Mouse (Mus musculus): ENCODE data around the gene Prss44.
A peak's percentile ranks its signal among the peaks of the same experiment; 100 is the strongest.
"Not testable (repeated sequence)": the region's sequence is repeated elsewhere in the genome, so short reads cannot be mapped to it uniquely, and the experiment has no call there.

The Prss44 gene

DNA sequence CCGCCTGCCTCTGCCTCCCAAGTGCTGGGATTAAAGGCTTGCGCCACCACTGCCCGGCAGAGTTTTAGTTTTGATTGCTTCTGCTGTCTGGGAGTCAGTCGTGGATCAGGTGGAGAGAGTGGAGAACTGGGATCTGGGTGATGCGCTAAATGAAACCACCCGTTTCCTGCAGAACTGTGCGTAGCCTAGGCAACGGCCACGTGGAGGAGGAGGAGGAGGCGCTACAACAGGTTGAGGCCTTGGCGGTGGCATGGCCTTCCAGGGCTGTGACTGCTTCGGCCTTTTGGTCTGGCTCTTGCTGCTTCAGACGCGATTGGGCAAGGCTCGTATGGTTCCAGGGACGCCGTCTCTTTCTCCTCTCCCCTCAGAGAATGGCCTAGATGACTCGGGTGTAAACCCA, at the start of gene Prss44:
Prss44 (plus strand) TSS at position 206 of the 400 bp plus-strand sequence.
- DNase-seq, result no peak

- DNase-seq, result no peak
These were observed 41.5 kb upstream of the Prss44 start for GRCm38 (mm10) chr9:110772336-110772735.

DNA sequence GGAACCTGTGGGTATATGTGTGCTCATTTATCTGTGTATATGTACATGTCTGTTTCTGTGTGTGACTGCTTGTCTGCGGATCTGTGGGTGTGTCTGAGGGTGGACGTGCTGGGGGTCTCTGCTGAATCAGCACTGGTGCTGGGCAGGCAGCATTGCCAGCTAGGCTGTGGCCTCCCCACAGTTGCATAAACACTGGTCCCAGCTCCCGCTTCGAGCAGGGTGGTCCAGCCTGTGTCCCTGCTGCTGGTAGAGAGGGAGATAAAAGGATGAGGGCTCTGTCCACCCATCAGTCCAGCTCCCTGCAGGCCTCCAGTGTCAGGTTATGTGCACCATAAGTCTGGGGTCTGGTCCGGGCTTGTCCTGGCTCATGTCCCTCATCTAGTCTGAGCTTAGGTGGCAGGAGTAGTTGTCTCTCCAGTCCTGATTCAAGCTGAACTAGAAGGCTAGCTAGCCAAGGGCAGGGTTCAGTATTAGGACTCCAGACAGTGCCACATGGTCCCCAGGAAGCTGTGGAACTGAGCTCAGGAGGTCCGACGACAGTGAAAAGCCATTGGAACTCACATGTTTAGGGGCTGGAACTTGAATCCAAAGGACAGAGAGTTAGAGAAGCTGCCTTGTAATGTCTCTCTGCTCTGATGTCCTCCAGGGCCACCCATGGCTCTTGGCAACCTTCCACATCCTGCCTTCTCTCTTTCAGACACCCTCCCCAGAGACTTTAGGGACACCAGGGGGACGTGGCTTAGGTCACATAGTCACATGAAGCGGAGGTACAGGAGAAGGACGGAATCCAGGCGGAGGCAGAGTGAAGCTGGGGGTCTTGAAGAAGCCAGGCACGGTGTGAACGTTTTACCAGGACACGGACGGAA, 39.2 kb upstream of the Prss44 start:
- no peak for DNase-seq

GRCm38 (mm10) chr9:110775269-110776022, 38.3 kb upstream of the Prss44 start:
- no peak for DNase-seq

DNA sequence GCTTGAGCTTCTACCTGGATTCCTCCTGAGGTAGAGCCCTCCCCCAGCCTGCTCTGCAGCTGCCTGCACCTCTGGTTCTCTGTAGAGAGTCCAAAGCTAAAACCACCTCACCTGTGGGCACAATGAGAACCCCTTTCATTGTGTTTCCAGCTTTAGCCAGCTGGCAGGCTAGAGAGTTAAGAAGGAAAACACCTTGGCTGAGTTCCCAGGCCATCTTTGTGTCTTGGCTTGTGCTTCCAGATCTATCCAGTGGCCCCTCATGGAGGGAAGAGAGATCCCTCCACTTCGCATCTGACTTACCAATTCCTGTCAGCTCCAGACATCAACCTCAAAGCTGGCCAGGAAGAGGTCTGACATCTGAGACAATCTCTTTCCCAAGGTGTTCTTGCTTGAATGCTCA, 35.7 kb upstream of the Prss44 start:
- DNase-seq, result no peak

DNA sequence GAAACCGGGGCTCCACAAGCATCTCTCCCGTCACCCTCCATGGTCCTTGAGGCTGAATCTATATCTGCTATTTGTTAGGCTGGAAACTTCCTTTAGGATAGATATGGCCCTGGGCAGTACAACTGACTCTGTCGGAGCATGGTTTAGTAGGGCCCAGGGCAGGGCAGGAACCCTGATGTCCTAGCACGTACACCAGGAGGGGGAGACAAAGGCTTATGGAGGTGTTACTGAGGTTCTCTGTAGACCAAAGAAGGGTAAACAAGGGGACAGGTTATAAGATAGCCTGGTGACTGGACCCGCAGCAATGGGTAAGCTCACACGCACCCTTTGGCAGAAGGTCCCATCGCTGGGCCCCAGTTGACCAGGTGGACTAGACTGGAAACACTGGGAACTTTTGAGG, 35.2 kb upstream of the Prss44 start:
- no peak for DNase-seq

GRCm38 (mm10) chr9:110779242-110779913, 34.4 kb upstream of the Prss44 start:
- DNase-seq, result no peak

GRCm38 (mm10) chr9:110781256-110781721, 32.5 kb upstream of the Prss44 start:
- DNase-seq, result peak; percentile 94 to 95

- DNase-seq, result no peak
These were observed 32.1 kb upstream of the Prss44 start for GRCm38 (mm10) chr9:110781731-110782130.

- no peak for DNase-seq
These were observed 30.2 kb upstream of the Prss44 start for GRCm38 (mm10) chr9:110783611-110784010.

DNA sequence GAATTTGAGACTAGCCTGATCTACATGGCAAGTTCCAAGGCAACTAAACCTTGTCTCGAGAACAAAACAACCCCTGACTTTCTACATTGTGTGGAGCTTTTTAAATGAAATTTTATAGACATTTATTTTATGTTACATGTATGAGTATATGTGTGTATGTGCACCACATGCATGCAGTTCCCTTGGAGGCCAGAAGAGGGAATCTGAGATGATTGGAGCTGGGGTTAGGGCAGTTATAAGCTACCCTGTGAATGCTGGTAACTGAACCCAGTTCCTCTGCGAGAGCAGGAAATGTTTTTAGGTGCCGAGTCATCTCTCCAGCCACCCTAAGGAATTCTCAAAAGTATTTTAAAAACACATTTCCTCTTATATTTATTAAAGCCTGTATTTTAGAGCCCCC, 25.6 kb upstream of the Prss44 start:
- no peak for DNase-seq

DNA sequence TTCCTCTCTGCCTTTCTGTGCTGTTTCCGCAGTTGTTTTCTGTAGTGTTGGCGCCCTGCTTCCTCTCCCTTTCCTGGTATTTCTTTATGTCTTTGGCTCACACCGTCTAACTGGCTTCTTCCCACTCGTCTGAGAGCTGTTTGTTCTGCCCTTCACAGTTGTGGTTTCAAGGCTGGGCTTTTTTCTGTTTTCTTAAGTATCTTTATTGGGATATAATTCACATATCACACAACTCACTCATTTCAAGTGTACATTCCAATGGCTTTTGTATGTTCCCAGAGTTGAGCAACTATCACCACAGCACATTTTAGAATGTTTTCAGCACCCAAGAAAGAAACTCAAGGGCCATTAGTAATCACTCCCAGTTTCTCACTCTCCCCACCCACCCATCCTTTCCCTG, 23.3 kb upstream of the Prss44 start:
- no peak for DNase-seq

- DNase-seq, result no peak
These were observed 16.8 kb upstream of the Prss44 start for GRCm38 (mm10) chr9:110797013-110797412.

DNA sequence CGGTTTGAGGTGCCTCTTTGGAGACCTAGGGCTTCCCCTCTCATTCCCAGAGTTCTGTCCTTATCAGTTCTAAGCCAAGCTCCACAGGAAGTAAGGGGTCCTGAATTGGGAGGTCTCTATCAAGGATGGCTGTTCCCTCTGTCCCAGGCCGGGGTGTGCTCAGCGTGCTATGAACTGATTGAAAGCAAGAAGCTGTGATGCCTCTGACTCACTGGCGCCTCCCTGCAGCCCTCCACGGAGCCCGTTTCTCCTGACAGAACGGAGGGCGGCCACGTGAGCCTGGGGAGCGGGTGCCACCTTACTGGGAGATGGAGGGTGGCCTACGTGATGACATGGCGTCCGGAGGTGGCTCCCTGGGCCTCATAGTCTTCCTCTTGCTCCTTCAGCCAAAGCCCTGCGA, 15.9 kb upstream of the Prss44 start, which contains the start of gene Prss42:
Prss42 (plus strand) TSS at position 301 of the 400 bp plus-strand sequence.
- DNase-seq, result no peak

DNA sequence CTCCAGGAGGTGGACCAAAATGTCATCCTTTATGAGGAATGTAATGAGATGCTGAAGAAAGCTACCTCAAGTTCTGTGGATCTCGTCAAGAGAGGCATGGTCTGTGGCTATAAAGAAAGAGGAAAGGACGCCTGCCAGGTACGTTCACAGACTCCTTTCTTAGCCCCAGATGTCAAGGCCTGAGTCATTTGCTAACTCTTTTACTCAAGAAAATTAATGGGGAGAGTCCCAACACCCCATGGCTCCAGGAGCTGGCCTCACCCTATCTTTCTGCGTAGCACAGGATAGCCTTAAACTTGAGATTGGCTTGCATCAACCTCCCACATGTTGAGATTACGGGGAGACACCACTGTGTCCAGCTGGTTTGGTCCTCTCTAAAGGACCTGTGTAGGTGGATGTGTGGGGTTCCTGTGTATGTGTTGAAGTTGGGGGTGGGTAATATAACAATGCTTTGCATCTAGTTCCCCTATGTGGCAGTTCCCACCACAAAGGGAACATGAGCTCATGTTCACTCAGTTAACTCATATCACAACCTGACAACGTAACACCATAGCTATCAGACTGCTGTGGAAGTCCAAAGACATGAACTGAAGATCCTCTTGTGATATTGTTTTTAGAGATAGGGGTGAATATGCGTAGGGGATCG, 12.8 kb upstream of the Prss44 start:
- no peak for DNase-seq

- DNase-seq, result peak in 1 of 2 experiments; percentile 5
These were observed 10.5 kb upstream of the Prss44 start for GRCm38 (mm10) chr9:110803294-110803693.

DNA sequence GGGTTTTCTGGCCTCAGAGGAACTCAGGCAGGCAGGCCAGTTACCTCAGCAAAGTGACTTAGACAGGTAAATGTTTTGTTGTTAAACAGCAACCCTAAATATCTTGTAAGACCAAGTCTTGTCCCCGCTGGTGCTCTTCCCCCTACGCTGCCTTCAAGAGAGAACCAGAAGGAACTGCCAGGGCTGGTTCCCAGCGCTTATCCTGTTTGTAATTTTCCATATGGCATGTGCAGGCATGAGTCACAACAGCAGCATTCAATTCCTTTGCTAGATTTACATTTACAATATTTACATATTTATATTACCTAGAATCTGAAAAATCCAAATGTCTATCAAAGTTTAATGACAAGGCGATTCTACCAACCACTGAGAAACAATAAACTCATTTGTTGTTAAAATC, 3.7 kb upstream of the Prss44 start:
- no peak for DNase-seq

- not testable (repeated sequence) for DNase-seq
These were observed 6.8 kb downstream of the Prss44 start for GRCm38 (mm10) chr9:110820546-110820945.

GRCm38 (mm10) chr9:110821436-110821835, 7.6 kb downstream of the Prss44 start:
- no peak for DNase-seq

GRCm38 (mm10) chr9:110825426-110825825, 11.6 kb downstream of the Prss44 start:
- DNase-seq, result no peak

DNA sequence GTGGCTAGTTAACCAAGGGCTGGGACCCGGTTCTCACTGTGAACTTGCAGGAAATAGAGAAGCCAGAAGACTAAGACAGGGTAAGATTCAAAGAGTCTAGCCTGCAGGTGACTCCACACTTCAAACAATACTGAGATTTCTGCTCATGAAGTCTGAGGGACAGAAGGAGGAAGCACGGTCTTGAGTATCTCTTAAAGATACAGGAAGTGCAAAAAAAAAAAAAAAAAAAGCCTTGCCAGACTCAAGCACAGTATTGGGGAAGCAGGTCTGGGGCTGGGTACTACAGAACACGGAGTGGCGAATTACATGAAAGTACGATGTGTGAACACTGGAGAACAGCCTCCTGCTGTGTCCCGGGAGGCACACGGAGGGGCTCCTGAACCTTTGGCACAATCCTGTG, 12.0 kb downstream of the Prss44 start:
- peak; percentile 5 to 10 for DNase-seq

DNA sequence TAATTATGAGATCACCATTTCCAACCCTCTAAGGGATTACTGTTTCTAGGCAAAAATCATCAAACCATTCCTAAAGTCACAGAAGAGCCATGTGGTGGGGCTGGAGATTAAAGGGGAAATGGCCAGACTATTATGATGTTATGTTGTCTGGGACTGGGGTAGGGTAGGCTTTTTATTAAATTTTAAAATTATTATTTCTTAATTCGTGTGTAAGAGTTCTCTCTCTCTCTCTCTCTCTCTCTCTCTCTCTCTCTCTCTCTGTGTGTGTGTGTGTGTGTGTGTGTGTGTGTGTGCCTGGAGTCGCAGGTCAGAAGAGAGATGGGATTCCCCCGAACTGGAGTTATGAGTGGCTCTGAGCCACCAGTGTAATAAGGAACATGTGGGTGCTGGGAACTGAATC, 12.6 kb downstream of the Prss44 start, which contains the start of gene Prss43:
Prss43 (plus strand) TSS at position 301 of the 400 bp plus-strand sequence.
- no peak for DNase-seq

GRCm38 (mm10) chr9:110833021-110833420, 19.2 kb downstream of the Prss44 start:
- no peak for DNase-seq

Measured in B cell, adult 2 months (primary cell).